Mouse (Mus musculus) liver, adult 10 weeks (tissue): ENCODE measurements around the gene Atp13a1. TPM values are rescaled to one million over a fixed set of nuclear protein-coding genes. Genes with fewer than 3 reads are reported as not detected.

Experiments
- polyA plus RNA-seq: library from polyadenylated mRNA; stranded (reverse); fragments of 350-450 nt; fragmentation: Illumina TruSeq; extraction: RNeasy Lipid Tissue Mini Kit (QIAGEN cat#74804); gene quantifications from one replicate; pipeline ENCODE4 v1.2.3, GENCODE M21; 2014; ENCODE audit warnings: low read depth, low replicate concordance

Atp13a1 gene
- 1.7 TPM for polyA plus RNA-seq

DNA sequence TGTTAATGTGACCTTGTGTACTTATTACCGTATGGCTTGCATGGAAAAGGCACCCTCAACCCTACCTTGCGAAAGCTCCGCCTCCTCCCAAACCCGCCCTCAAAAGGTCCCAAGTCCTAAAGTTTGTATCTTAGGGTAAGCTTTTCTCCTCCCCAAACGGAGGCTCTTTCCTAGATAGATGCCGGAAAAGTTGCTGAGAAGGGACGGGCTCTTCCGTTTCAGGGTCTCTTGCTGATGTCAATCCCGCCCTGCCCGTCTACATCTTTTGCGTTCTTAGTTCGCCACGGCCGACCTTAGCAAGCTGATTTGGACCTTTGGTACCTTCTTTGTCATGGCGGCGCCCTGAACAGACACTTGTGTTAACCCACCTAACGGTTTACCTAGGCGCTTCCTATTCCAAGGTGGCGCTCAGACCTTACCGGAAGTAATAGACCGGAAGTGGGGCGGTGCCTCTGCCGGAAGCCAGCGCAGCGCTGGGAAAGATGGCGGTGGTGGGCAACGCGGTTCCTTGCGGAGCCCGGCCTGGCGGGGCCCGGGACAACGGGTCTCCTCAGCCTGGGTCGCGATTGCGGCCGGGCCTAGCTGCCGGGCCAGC lies at the start of gene Atp13a1, which contains the start of gene Zfp866:
Atp13a1 (plus strand) TSS at position 391 of the 595 bp plus-strand sequence.
Zfp866 (minus strand) TSS at position 406 of the 595 bp plus-strand sequence.

DNA sequence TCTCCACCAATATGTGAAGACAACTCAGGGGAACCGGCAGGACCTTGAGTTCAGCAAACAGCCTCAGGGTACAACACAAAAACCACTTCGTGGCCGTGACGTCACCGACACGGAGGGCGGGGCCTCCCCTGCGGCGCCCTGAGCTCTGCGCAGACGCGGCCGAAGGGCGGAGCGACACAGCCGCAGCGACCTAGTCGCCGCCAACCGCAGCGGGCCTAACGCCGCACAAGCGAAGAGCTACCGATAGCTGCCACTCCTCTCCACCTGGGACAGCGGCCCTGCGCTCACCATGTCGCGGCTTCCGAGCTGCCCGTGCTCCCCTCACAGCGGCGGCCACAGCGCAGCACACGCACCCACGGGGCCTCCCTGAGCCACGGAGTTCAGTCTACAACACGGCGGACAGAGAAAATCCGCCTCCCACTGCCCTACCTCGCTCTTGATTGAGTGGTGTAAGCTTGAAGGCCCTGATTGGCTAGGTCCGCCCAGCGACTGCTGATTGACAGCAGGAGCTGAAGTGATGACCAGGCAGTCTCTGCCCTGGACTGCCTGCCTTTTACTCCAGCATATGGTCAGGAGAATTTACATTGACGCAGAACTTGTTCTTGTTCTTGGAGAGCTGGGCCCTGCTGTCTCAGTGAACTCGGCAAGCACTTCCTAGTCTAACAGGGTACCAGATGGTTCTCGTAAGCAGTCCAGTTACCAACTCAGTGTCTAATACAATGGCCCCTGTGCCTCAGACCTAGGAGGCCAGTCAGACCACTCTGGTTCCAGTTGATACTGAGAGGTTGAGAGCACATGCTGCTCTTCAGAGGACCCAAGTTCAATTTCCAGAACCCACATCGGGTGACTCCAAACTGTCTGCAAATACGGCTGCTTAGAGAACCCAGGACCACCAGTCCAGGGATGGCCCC lies 41.2 kb upstream of the Atp13a1 start, which contains the start of gene Zfp963:
Zfp963 (minus strand) TSS at position 427 of the 911 bp plus-strand sequence.

DNA sequence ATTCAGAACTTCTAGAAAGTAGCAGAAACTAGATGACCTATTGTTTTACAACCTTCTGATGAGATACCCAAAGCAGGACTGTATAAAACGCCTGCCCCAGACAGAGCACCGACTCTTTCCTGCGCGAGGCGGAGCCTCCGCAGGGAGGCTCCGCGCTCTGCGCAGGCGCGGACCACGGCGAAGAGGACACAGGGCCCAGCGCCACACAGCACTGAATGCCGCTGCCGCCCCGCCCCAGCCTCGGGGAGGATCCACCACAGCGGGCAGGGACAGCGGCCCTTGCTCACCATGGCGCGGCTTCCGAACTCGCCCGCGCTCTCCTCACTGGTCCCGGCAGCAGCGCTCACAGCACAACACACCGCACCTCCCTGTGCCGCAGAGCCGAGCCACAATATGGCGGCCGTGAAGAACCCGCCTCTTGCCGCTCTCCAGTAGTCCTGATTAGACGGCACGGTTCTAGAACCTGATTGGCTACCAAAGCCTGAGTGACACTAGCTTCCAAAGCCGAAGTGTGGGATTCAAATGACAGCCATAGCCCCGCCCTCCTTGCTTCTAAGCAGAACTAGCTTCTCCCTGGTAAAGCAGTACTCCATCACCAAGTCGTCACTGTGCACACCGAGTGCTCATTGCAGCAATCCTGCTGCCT lies 16.3 kb upstream of the Atp13a1 start, which contains the start of gene Gm20422:
Gm20422 (minus strand) TSS at position 384 of the 646 bp plus-strand sequence.

DNA sequence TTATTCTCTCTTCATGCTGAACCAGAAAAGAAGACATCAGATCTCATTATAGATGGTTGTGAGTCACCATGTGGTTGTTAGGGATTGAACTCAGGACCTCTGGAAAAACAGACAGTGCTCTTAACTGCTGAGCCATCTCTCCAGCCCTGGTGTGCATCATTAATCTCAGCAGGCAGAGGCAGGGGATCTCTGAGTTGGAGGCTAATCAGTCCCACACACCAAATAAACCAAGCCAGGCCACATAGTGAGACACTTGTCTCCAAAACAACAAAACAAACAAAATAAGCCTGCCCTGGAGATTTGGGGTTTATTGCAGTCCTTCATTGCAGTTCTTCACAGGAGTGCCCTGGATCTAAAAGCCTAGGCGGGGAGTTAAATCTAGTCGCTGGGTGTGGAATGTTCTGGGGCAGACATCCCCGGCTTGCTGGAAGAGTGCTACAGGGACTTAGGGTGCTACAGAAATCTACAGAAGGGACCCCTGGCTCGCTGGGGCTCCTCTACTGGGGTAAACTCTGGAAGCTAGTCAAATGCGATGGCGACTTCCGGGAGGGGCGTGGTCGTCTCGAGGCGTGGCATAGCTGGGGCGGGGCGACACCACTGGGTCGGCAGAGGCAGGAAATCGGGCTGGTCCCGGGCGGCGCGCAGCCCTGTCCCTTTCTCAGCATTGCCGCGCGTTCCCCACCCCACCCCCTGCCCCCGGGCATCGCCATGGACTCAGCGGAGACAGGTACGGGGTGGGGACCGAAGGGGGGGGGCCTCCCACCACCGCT lies 17.3 kb downstream of the Atp13a1 start, which contains the start of gene Gmip:
Gmip (plus strand) TSS at position 586 of the 770 bp plus-strand sequence.

DNA sequence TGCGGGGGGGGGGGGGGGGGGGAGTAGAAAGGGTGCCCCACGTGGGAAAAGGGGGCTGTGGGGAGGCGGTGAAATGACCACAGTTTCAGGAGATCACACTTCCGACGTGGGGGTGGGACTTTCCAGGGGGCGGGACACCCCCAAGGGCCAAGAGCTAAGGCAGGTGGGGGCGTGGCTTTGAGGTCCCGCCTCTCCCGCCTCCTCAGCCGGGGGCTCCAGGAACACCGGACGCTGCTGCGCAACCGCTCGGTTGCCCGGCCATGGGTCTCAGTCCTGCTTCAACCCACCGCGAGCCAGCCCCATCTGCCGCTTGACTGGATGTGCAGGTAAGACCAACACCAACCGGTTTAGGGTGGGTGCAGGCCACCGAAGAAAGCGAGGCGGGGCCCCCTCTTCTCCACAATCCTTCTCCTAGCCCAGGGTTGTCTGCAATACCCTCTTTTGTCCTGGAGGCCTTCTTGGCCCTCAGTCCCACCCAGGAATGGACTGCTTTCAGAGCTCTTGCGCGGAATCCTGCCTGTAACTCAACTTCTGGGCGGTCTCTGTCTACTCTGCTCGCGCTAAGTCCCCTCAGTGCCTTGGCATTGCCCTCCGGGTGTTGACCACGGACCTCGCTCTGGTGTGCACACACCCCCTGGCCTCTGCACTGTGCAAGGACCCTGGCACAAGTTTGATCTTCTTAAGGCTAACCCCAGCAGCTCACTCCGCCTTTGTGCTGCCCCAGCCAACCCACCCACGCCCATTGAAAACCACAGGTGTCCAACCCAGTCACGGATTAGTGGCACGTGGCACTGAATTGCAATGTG lies 31.6 kb downstream of the Atp13a1 start, which contains the start of gene Lpar2:
Lpar2 (plus strand) TSS at position 44 of the 806 bp plus-strand sequence.

DNA sequence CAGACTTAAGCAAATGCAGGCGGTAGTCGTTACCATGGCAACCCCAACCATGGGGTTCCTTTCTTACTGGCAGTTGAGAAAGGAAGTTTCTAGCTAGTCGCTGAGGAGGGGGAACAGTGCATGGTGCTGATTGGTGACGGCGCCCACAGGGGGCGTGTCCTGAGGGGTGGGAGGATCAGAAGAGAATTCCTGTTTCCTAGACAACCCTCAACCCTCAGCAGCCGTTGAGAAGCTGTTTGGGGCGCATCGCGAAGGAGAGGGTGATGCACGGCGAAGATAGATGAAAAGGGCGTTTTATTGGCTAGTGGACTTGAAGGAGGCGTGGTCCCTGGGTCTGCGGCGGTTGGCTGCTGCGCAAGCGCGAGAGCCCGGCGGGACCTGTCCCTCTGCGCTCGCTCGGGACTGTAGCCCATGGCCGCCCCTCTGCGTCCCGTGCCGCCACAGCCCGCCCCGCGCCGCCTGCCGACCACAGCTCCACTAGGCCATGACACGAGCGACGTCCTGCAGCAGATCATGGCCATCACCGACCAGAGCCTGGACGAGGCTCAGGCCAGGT lies 41.4 kb downstream of the Atp13a1 start, which contains the start of gene Pbx4:
Pbx4 (plus strand) TSS at position 194 of the 556 bp plus-strand sequence.

Other genes starting within 250 kb of the Atp13a1 start
- gene Zfp868, start 165.6 kb upstream of the Atp13a1 start, polyA plus RNA-seq = 17.1 TPM
- 3.2 TPM for gene Zfp964, start 136.7 kb upstream of the Atp13a1 start, polyA plus RNA-seq
- gene Zfp869, start 80.4 kb upstream of the Atp13a1 start, polyA plus RNA-seq = 29.0 TPM
- gene Zfp963, start 41.2 kb upstream of the Atp13a1 start, polyA plus RNA-seq = 8.7 TPM
- not detected for gene Gm20422, start 16.3 kb upstream of the Atp13a1 start, polyA plus RNA-seq
- 13.6 TPM for gene Zfp866, start within 50 bp of the Atp13a1 start, polyA plus RNA-seq
- gene Gmip, start 17.5 kb downstream of the Atp13a1 start, polyA plus RNA-seq = 1.6 TPM
- 0.21 TPM for gene Lpar2, start 31.3 kb downstream of the Atp13a1 start, polyA plus RNA-seq
- gene Pbx4, start 41.3 kb downstream of the Atp13a1 start, polyA plus RNA-seq = not detected
- not detected for gene Cilp2, start 96.5 kb downstream of the Atp13a1 start, polyA plus RNA-seq
- gene Tssk6, start 111.0 kb downstream of the Atp13a1 start, polyA plus RNA-seq = not detected
- 2.1 TPM for gene Ndufa13, start 111.4 kb downstream of the Atp13a1 start, polyA plus RNA-seq
- gene Yjefn3, start 111.5 kb downstream of the Atp13a1 start, polyA plus RNA-seq = not detected
- gene Gatad2a, start 205.2 kb downstream of the Atp13a1 start, polyA plus RNA-seq = 3.9 TPM